Mouse (Mus musculus) intestine, embryonic 16.5 days (tissue): Measurements from ENCODE around the gene Dusp23. TPM values are rescaled to one million over a fixed set of nuclear protein-coding genes. Genes with fewer than 3 reads are reported as not detected.

Experiments
- ATAC-seq: fragments of 200-750 bp; cut with Nextera tagmentation; 2 replicates; pipeline ENCODE4 v1.8.0; 2017; ENCODE audit warnings: moderate TSS enrichment, moderate library complexity
- H3K27ac ChIP-seq: fragments of 300-500 bp; sonication (generic); 2 replicates; pipeline ENCODE4 v1.5.1; 2014; ENCODE audit warnings: mild to moderate bottlenecking, low read length
- H3K27me3 ChIP-seq: fragments of 300-500 bp; sonication (generic); replicated peaks from 2 replicates; pipeline ENCODE4 v1.6.1; 2014; ENCODE audit warnings: low read length, control low read depth, mixed read lengths; ENCODE audit not compliant: control insufficient read depth, insufficient read depth
- H3K36me3 ChIP-seq: fragments of 300-500 bp; sonication (generic); 2 replicates; pipeline ENCODE4 v1.6.1; 2014; ENCODE audit warnings: low read length, control low read depth; ENCODE audit not compliant: control insufficient read depth, insufficient read depth
- H3K4me1 ChIP-seq: fragments of 300-500 bp; sonication (generic); 2 replicates; pipeline ENCODE4 v1.6.1; 2014; ENCODE audit warnings: low read length, control low read depth, mixed read lengths; ENCODE audit not compliant: control insufficient read depth, insufficient read depth
- H3K4me2 ChIP-seq: fragments of 300-500 bp; sonication (generic); 2 replicates; pipeline ENCODE4 v1.6.1; 2014; ENCODE audit warnings: low read depth, low read length, control low read depth
- H3K4me3 ChIP-seq: fragments of 300-500 bp; sonication (generic); 2 replicates; pipeline ENCODE4 v1.5.1; 2014; ENCODE audit warnings: mild to moderate bottlenecking, low read length
- H3K9ac ChIP-seq: fragments of 300-500 bp; sonication (generic); 2 replicates; pipeline ENCODE4 v1.6.1; 2014; ENCODE audit warnings: low read depth, low read length
- H3K9me3 ChIP-seq: fragments of 300-500 bp; sonication (generic); 2 replicates; pipeline ENCODE4 v1.6.1; 2016; ENCODE audit warnings: low read length, control low read depth; ENCODE audit not compliant: control insufficient read depth
- WGBS: fragments of 180-500 bp; shearing (Covaris S2); extraction: QIAGEN DNeasy Blood & Tissue Kit; methylation state at CpG from one replicate; pipeline ENCODE4 v1.1.7; 2014; 5-methylcytosine and 5-hydroxymethylcytosine counted together
- polyA plus RNA-seq: library from polyadenylated mRNA; unstranded; fragments of >200 nt; fragmentation: Nextera tagmentation; extraction: Ambion mirVana; gene quantifications from 2 replicates; pipeline ENCODE4 v1.2.1, GENCODE M21; 2015

Gene Dusp23
- polyA plus RNA-seq, 1 experiment from 2014 or later = 14.1 TPM

GRCm38 (mm10) chr1:172631721-172632120 lies 1.0 kb downstream of the Dusp23 start:
- Histone ChIP-seq H3K4me1 (peaks cover 5% of the 10 kb centered on the region; the same call in 1 of the 2 replicates), H3K4me3 (no peak overlapping the region), H3K36me3 (no peaks in the 10 kb centered on the region), H3K9ac (no peak overlapping the region), H3K27me3 (no peaks in the 10 kb centered on the region), H3K9me3 (peaks cover 2% of the 10 kb centered on the region; the same call in 1 of the 2 replicates), H3K27ac (no peak overlapping the region), H3K4me2 (no peak overlapping the region)
- no peak for ATAC-seq
- 88% methylated on average over 5 of the region's 5 CpGs for WGBS

DNA sequence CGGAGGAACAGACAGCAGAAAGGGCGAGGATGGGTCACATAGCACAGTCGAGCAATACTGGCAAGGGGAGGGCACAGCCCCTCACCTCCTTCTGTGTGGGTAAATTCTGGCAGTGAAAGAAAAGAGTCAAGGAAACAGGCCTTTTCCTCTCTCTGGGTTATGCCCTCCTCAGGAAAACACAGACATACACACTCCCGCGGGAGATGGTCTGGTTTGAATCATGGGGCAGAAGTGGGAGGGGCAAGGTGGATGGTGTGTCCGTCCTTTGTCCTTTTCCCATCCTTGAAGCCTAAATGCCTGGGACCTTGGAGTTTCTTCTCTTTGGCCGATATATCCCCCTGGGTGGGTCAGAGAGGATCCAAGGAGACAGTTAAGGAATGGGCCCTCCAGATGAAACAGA lies 2.9 kb downstream of the Dusp23 start:
- H3K27me3 ChIP-seq = no peaks in the 10 kb centered on the region
- 37% methylated on average over 7 of the region's 7 CpGs for WGBS
- peaks cover 2% of the 10 kb centered on the region; the same call in 1 of the 2 replicates for H3K9me3 ChIP-seq
- no peak overlapping the region for H3K27ac ChIP-seq
- no peaks in the 10 kb centered on the region for H3K36me3 ChIP-seq
- no peak overlapping the region for H3K4me2 ChIP-seq
- no peak overlapping the region for H3K4me3 ChIP-seq
- no peak for ATAC-seq
- H3K4me1 ChIP-seq = peaks cover 2% of the 10 kb centered on the region; the same call in 1 of the 2 replicates
- no peak overlapping the region for H3K9ac ChIP-seq

GRCm38 (mm10) chr1:172626306-172626705 lies 6.5 kb downstream of the Dusp23 start:
- WGBS = 89% methylated on average over 3 of the region's 3 CpGs
- no peak overlapping the region for H3K27ac ChIP-seq
- H3K27me3 ChIP-seq = no peaks in the 10 kb centered on the region
- H3K4me3 ChIP-seq = no peak overlapping the region
- H3K36me3 ChIP-seq = no peaks in the 10 kb centered on the region
- H3K9ac ChIP-seq = no peak overlapping the region
- ATAC-seq = no peak
- H3K4me1 ChIP-seq = peaks cover 2% of the 10 kb centered on the region; the same call in 1 of the 2 replicates
- no peak overlapping the region for H3K4me2 ChIP-seq
- H3K9me3 ChIP-seq = peaks cover 2% of the 10 kb centered on the region; the same call in 1 of the 2 replicates

DNA sequence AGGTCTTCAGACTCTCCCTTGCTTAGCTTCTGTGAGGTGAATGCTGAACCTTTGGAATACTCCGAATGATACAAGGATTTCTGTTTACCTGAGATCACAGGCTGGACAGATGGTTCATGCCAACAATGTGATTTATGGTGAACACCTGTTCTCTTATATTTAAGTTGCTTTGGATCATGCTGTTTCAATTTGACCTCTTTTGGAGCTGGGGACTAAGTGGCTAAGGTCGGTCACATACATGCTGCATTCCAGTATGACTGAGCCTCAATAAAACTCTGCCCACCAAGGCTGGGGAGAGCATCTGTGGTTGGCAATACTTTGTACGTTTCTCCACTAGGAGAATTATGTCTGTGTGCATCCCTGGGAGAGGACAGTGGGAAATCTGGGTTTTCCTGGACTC lies 8.7 kb downstream of the Dusp23 start:
- Histone ChIP-seq H3K9ac (no peak overlapping the region), H3K9me3 (peaks cover 2% of the 10 kb centered on the region; the same call in 1 of the 2 replicates), H3K27ac (no peak overlapping the region), H3K4me2 (no peak overlapping the region), H3K27me3 (no peaks in the 10 kb centered on the region), H3K36me3 (no peaks in the 10 kb centered on the region), H3K4me3 (no peak overlapping the region), H3K4me1 (no peaks in the 10 kb centered on the region)
- WGBS = 54% methylated on average over 3 of the region's 3 CpGs
- no peak for ATAC-seq

GRCm38 (mm10) chr1:172623599-172623998 lies 9.2 kb downstream of the Dusp23 start:
- no peak overlapping the region for H3K27ac ChIP-seq
- H3K4me2 ChIP-seq = no peak overlapping the region
- WGBS = 64% methylated on average over 5 of the region's 5 CpGs
- no peak overlapping the region for H3K9ac ChIP-seq
- no peak for ATAC-seq
- H3K4me3 ChIP-seq = no peak overlapping the region
- H3K27me3 ChIP-seq = no peaks in the 10 kb centered on the region
- H3K4me1 ChIP-seq = no peaks in the 10 kb centered on the region
- H3K9me3 ChIP-seq = peaks cover 2% of the 10 kb centered on the region; the same call in 1 of the 2 replicates
- H3K36me3 ChIP-seq = no peaks in the 10 kb centered on the region

DNA sequence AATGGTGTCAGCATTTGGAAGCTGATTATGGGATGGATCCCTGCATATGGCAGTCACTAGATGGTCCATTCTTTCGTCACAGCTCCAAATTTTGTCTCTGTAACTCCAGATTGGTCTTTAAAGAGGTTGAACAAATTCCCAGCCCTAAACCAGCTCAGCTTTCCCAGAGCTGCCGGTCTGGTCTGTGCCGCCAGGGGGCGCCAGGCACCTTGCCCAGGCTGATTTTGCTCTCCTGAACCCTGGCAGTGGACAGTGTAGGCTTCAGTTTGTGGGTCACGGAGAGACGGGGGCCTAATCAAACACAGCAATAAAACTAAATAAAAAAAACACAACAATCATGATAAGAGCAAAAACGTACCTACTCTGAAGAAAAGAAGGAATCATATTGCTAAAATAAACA lies 13.5 kb downstream of the Dusp23 start:
- ATAC-seq = no peak
- Histone ChIP-seq H3K27ac (no peak overlapping the region), H3K9ac (no peak overlapping the region)

GRCm38 (mm10) chr1:172618141-172618540 lies 14.6 kb downstream of the Dusp23 start:
- Histone ChIP-seq H3K9ac (no peak overlapping the region), H3K27ac (no peak overlapping the region), H3K4me2 (no peak overlapping the region), H3K4me1 (peaks cover 5% of the 10 kb centered on the region; the same call in 1 of the 2 replicates), H3K4me3 (no peak overlapping the region), H3K36me3 (no peaks in the 10 kb centered on the region), H3K27me3 (no peaks in the 10 kb centered on the region), H3K9me3 (no peaks in the 10 kb centered on the region)
- ATAC-seq = no peak
- WGBS = 54% methylated on average over 4 of the region's 4 CpGs

More for the DNA sequence above, 13.5 kb downstream of the Dusp23 start:
- H3K9me3 ChIP-seq = no peaks in the 10 kb centered on the region
- no peak overlapping the region for H3K4me3 ChIP-seq
- 18% methylated on average over 7 of the region's 7 CpGs for WGBS
- no peaks in the 10 kb centered on the region for H3K27me3 ChIP-seq
- no peak overlapping the region for H3K4me2 ChIP-seq
- H3K4me1 ChIP-seq = peaks cover 5% of the 10 kb centered on the region; the same call in 1 of the 2 replicates
- H3K36me3 ChIP-seq = no peaks in the 10 kb centered on the region

DNA sequence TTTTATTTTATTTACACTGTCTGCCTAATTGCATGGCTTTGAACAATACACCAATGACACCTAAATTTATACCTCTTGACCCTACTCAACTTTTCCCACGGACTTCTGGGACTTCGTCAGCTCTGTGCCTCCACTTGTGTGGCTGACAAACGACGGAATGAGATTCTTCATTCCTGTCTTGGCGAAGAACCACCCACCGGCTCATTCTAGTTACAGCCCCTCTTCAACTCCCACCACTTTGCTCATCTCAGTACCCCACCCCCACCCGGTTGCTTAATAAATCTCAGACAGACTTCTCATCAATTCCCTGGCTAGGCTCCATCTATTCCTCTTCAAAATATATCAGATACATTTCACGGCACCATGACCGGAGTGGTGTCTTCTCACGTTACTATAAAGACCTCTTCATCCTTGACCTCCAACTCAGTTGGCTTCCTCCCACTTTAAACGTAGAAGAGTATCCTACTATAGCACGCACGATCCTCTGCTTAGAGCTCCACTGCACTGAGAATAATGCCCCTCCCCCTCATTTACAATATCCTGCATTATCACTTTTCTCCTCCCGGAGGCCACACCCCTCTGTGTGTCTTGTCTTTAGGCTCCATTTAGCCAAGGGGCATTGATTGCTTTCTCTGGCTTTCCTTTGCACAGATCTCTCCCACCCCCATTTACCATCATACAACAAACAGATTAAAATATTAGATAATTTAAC lies 15.2 kb downstream of the Dusp23 start:
- no peaks in the 10 kb centered on the region for H3K9me3 ChIP-seq
- no peaks in the 10 kb centered on the region for H3K27me3 ChIP-seq
- no peak overlapping the region for H3K9ac ChIP-seq
- 28% methylated on average over 14 of the region's 14 CpGs for WGBS
- peaks cover 5% of the 10 kb centered on the region; the same call in 1 of the 2 replicates for H3K4me1 ChIP-seq
- H3K4me3 ChIP-seq = peak overlapping the region; percentile 20; the same call in 1 of the 2 replicates
- H3K4me2 ChIP-seq = peak overlapping the region; percentile 37
- no peak overlapping the region for H3K27ac ChIP-seq
- no peak for ATAC-seq
- H3K36me3 ChIP-seq = no peaks in the 10 kb centered on the region

DNA sequence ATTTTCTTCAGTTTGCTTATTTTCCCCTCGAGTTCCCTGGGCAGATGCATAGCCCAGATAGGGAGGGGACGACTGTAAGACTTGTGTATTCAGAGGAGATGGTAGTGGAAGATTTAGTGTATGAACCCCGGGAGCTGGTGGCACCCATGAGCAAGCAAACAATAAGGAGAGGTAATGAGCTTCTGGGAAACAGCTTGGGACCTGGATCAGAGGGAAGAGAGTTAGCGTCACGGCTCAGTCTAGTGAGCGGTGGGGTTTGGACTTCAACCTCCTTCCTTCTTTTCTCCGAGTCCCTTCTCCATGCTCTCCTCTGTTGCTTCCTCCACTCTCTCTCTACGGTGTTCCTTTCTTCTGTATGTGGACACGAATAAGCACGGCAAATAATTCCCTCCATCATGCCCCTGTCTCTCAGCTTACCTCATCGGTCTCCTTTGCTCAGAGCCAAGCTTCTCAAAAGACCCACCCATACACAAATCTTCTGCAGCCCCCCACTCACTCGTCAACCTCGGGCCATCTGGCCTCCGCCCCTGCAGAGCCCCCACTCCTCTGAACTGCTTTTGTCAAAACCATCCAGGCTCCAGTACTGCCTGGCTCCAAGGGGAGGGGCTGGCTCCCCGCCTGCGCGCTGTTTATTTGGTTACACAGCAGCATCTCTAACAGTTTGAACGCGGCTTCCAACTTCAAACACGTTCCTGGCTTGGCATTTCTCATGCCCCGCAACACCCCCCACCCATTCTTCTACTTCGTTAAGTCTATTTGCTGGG lies 16.0 kb downstream of the Dusp23 start:
- no peak for ATAC-seq
- Histone ChIP-seq H3K36me3 (no peaks in the 10 kb centered on the region), H3K4me3 (peak overlapping the region; percentile 20; the same call in 1 of the 2 replicates), H3K4me2 (peak overlapping the region; percentile 37), H3K27ac (no peak overlapping the region), H3K9ac (0 out of 2 replicates have a peak overlapping the region, but pooled peaks have one; percentile 1), H3K4me1 (peaks cover 5% of the 10 kb centered on the region; the same call in 1 of the 2 replicates), H3K9me3 (no peaks in the 10 kb centered on the region), H3K27me3 (no peaks in the 10 kb centered on the region)
- 8% methylated on average over 22 of the region's 22 CpGs for WGBS
